Mouse (Mus musculus) ES-Bruce4 (cell line): Measurements from ENCODE around the gene Nlrx1. TPM values are rescaled to one million over a fixed set of nuclear protein-coding genes. Genes with fewer than 3 reads are reported as not detected.

ENCODE experiments used
- H3K27ac ChIP-seq: 2 replicates; pipeline ENCODE4 v1.5.1; 2012; ENCODE audit warnings: low read length, inconsistent platforms; ENCODE audit not compliant: insufficient read depth
- H3K27me3 ChIP-seq: 2 replicates; pipeline ENCODE4 v1.6.1; 2012; ENCODE audit warnings: mild to moderate bottlenecking, low read length, inconsistent platforms; ENCODE audit not compliant: control insufficient read depth, poor library complexity, insufficient read depth, severe bottlenecking
- H3K36me3 ChIP-seq: 2 replicates; pipeline ENCODE4 v1.6.1; 2012; ENCODE audit warnings: inconsistent platforms, mild to moderate bottlenecking, low read length, moderate library complexity; ENCODE audit not compliant: control insufficient read depth, poor library complexity, insufficient read depth, severe bottlenecking
- H3K4me1 ChIP-seq: one replicate; pipeline ENCODE4 v1.8.1; 2011; ENCODE audit warnings: low read length; ENCODE audit not compliant: control insufficient read depth, insufficient read depth
- H3K4me3 ChIP-seq: 2 replicates; pipeline ENCODE4 v1.5.1; 2011; ENCODE audit warnings: low read depth, mild to moderate bottlenecking, low read length
- H3K9ac ChIP-seq: 2 replicates; pipeline ENCODE4 v1.6.1; 2012; ENCODE audit warnings: low read depth, mild to moderate bottlenecking, inconsistent platforms; ENCODE audit not compliant: poor library complexity, severe bottlenecking
- H3K9me3 ChIP-seq: replicated peaks from 2 replicates; pipeline ENCODE4 v1.6.1; 2012; ENCODE audit warnings: mild to moderate bottlenecking, low read length, inconsistent platforms; ENCODE audit not compliant: control insufficient read depth, poor library complexity, insufficient read depth, severe bottlenecking
- CTCF ChIP-seq: IDR thresholded peaks from one replicate; pipeline ENCODE4 v1.8.1; 2011; ENCODE audit warnings: low read depth, low read length
- EP300 ChIP-seq: IDR thresholded peaks from 2 replicates; pipeline ENCODE4 v1.6.1; 2011; ENCODE audit warnings: low read depth, low read length; ENCODE audit not compliant: insufficient read depth
- POLR2A ChIP-seq: IDR thresholded peaks from one replicate; pipeline ENCODE4 v1.8.1; 2011; ENCODE audit warnings: low read length; ENCODE audit not compliant: insufficient read depth
- polyA plus RNA-seq: library from polyadenylated mRNA; stranded (reverse); fragments of >200 nt; gene quantifications from 2 replicates; pipeline ENCODE4 v1.2.4, GENCODE M21; 2011; ENCODE audit warnings: low read depth; ENCODE audit not compliant: missing spikeins, insufficient read depth, insufficient read length

Gene Nlrx1
- polyA plus RNA-seq, 1 experiment: 1.6 TPM

GRCm38 (mm10) chr9:44261388-44261787 is 7.0 kb downstream of the Nlrx1 start:
- TF ChIP-seq CTCF: no peak
- TF ChIP-seq POLR2A: no peak
- TF ChIP-seq EP300: no peak
- no peak overlapping the region for H3K4me3 ChIP-seq
- H3K4me1 ChIP-seq: no peaks in the 10 kb centered on the region
- H3K9me3 ChIP-seq: no peaks in the 10 kb centered on the region
- no peak overlapping the region for H3K27ac ChIP-seq
- H3K36me3 ChIP-seq: no peaks in the 10 kb centered on the region
- no peak overlapping the region for H3K9ac ChIP-seq
- H3K27me3 ChIP-seq: no peaks in the 10 kb centered on the region

GRCm38 (mm10) chr9:44259014-44259413 is 9.4 kb downstream of the Nlrx1 start:
- Histone ChIP-seq H3K27me3 (no peaks in the 10 kb centered on the region), H3K27ac (no peak overlapping the region)
- TF ChIP-seq EP300 (no peak), POLR2A (no peak), CTCF (no peak)

GRCm38 (mm10) chr9:44256213-44256612 is 12.2 kb downstream of the Nlrx1 start:
- no peak overlapping the region for H3K9ac ChIP-seq
- H3K27me3 ChIP-seq: no peaks in the 10 kb centered on the region
- TF ChIP-seq POLR2A: no peak
- TF ChIP-seq CTCF: no peak
- TF ChIP-seq EP300: no peak
- H3K36me3 ChIP-seq: no peaks in the 10 kb centered on the region
- H3K9me3 ChIP-seq: no peaks in the 10 kb centered on the region
- peak overlapping the region; percentile 5; the same call in 1 of the 2 replicates for H3K4me3 ChIP-seq
- no peaks in the 10 kb centered on the region for H3K4me1 ChIP-seq
- H3K27ac ChIP-seq: no peak overlapping the region

More at GRCm38 (mm10) chr9:44259014-44259413, 9.4 kb downstream of the Nlrx1 start:
- Histone ChIP-seq H3K4me3 (no peak overlapping the region), H3K4me1 (no peaks in the 10 kb centered on the region), H3K36me3 (no peaks in the 10 kb centered on the region), H3K9ac (no peak overlapping the region), H3K9me3 (no peaks in the 10 kb centered on the region)

- Histone ChIP-seq H3K27me3 (no peaks in the 10 kb centered on the region), H3K27ac (no peak overlapping the region), H3K4me1 (peaks cover 1% of the 10 kb centered on the region), H3K9ac (no peak overlapping the region), H3K4me3 (no peak overlapping the region), H3K36me3 (no peaks in the 10 kb centered on the region), H3K9me3 (no peaks in the 10 kb centered on the region)
- no peak for TF ChIP-seq EP300
- TF ChIP-seq CTCF: no peak
- TF ChIP-seq POLR2A: no peak
These were observed 13.3 kb downstream of the Nlrx1 start for GRCm38 (mm10) chr9:44255136-44255521.

GRCm38 (mm10) chr9:44254508-44255135 is 13.8 kb downstream of the Nlrx1 start:
- TF ChIP-seq POLR2A (no peak), EP300 (no peak), CTCF (no peak)
- H3K27ac ChIP-seq: no peak overlapping the region
- H3K4me1 ChIP-seq: peaks cover 2% of the 10 kb centered on the region

GRCm38 (mm10) chr9:44253441-44253840 is 15.0 kb downstream of the Nlrx1 start:
- TF ChIP-seq CTCF (no peak), POLR2A (no peak)
- H3K9ac ChIP-seq: no peak overlapping the region
- H3K36me3 ChIP-seq: no peaks in the 10 kb centered on the region
- no peaks in the 10 kb centered on the region for H3K9me3 ChIP-seq
- peaks cover 2% of the 10 kb centered on the region for H3K4me1 ChIP-seq
- H3K27me3 ChIP-seq: no peaks in the 10 kb centered on the region
- H3K4me3 ChIP-seq: no peak overlapping the region
- H3K27ac ChIP-seq: no peak overlapping the region

More at GRCm38 (mm10) chr9:44254508-44255135, 13.8 kb downstream of the Nlrx1 start:
- Histone ChIP-seq H3K9me3 (no peaks in the 10 kb centered on the region), H3K9ac (no peak overlapping the region), H3K36me3 (no peaks in the 10 kb centered on the region), H3K4me3 (no peak overlapping the region), H3K27me3 (no peaks in the 10 kb centered on the region)
